10 mouse cellular contexts compared by ENCODE assay signal in genomic region chr14:13236929-13237328, GRCm38 (mm10). TPM values are rescaled to one million over a fixed set of nuclear protein-coding genes. Genes with fewer than 3 reads are reported as not detected.
A peak's percentile ranks its signal among the peaks of the same experiment; 100 is the strongest.
DNase-seq lines count a peak whose midpoint lies in the region; ATAC-seq and TF ChIP-seq lines count a peak whose summit lies in the region.
"Had no signal": no experiment of that assay in that cellular context is flagged by ENCODE, and none has a peak within 500 bp of the region (broad histone marks: within the 10 kb centered on the region; RNA-seq: fewer than 3 reads in every experiment).

No protein-coding gene starts in this region.

- intact Hi-C loops in gastrocnemius, postnatal 36 days (cut with DNase I): loop anchor here (5.0 kb wide), 1 partner anchor 660 kb away; no protein-coding TSS in a partner anchor

- H3K9ac ChIP-seq in stomach, postnatal 0 days (ENCODE audit: low read length): no peak overlapping the region

- no peak overlapping the region for H3K27ac ChIP-seq in stomach, postnatal 0 days (replicated peaks)

- ATAC-seq in stomach, postnatal 0 days (ENCODE audit: low FRiP score, low TSS enrichment): no peak

- H3K4me2 ChIP-seq in stomach, postnatal 0 days (replicated peaks; ENCODE audit: low read depth): no peak overlapping the region

- no peaks in the 10 kb centered on the region for H3K27me3 ChIP-seq in stomach, postnatal 0 days (ENCODE audit: control insufficient read depth, insufficient read depth, low read length)

- H3K36me3 ChIP-seq in stomach, postnatal 0 days (ENCODE audit: control insufficient read depth, insufficient read depth, low read length): no peaks in the 10 kb centered on the region

- no peaks in the 10 kb centered on the region for H3K4me1 ChIP-seq in stomach, postnatal 0 days (replicated peaks; ENCODE audit: control insufficient read depth, insufficient read depth)

- no peak for TF ChIP-seq POLR2A in brain, embryonic 14.5 days (IDR thresholded peaks at IDR 0.05; ENCODE audit: borderline replicate concordance, extremely low read depth, insufficient read depth, insufficient read length, poor library complexity, severe bottlenecking)

- 5% methylated on average over 1 of the region's 1 CpGs for WGBS in stomach, postnatal 0 days

- H3K9me3 ChIP-seq in stomach, postnatal 0 days (ENCODE audit: control insufficient read depth, low read length): no peaks in the 10 kb centered on the region

- peak; percentile 35; the same call in 1 of the 2 replicates for TF ChIP-seq CTCF in brain, embryonic 14.5 days (IDR thresholded peaks at IDR 0.05; ENCODE audit: borderline replicate concordance, extremely low read depth, insufficient read depth, insufficient read length)
- TF ChIP-seq CTCF in stomach, postnatal 0 days (IDR thresholded peaks at IDR 0.05; ENCODE audit: low read depth): peak; percentile 67

- peak; percentile 7 for DNase-seq in gastrocnemius, postnatal 10 days
- DNase-seq in gastrocnemius, postnatal 36 days: no peak
- peak; percentile 12 for DNase-seq in lung, postnatal 10 days
- DNase-seq in lung, postnatal 25 days (ENCODE audit: low spot score): no peak
- DNase-seq in brain, embryonic 14.5 days (ENCODE audit: low read depth): peak; percentile 58
- DNase-seq in forelimb bud, embryonic 11.5 days (ENCODE audit: low read depth, low spot score): peak; percentile 40
- DNase-seq in stomach, postnatal 0 days (ENCODE audit: low spot score): no peak
- no peak for DNase-seq in spleen, adult 18-20 months

- no peak overlapping the region for H3K4me3 ChIP-seq in stomach, postnatal 0 days (ENCODE audit: low read depth, low read length)
- H3K4me3 ChIP-seq: myocyte had no signal

- TF ChIP-seq EP300 in stomach, postnatal 0 days (optimal IDR thresholded peaks at IDR 0.05): no peak

RNA-seq across cellular contexts. Expression of gene Synpr, which starts 47.7 kb away (rescaled TPM):
- total RNA-seq in gastrocnemius, postnatal 10 days (2021): under 1 TPM; 0.23 to 0.45 TPM
- total RNA-seq in gastrocnemius, postnatal 36 days (2021): not detected
- polyA plus RNA-seq in brain, embryonic 14.5 days (2012; rRNA removed): 24.1 and 25.2 TPM in 2 replicates
- polyA plus RNA-seq in stomach, postnatal 0 days (2015; fragmentation: Nextera tagmentation; extraction: Ambion mirVana): 1.0 and 1.3 TPM in 2 replicates
- total RNA-seq: heart, postnatal 14 days had no signal

Comparison
In these comparisons a context has a peak if more than half of its experiments do, and no peak if none do; other contexts are left out.
1. DNase-seq: peak in gastrocnemius, postnatal 10 days (single experiment), lung, postnatal 10 days (single experiment), brain, embryonic 14.5 days (single experiment) and forelimb bud, embryonic 11.5 days (single experiment); none in gastrocnemius, postnatal 36 days (0 of 2), lung, postnatal 25 days (single experiment), stomach, postnatal 0 days (single experiment) and spleen, adult 18-20 months (0 of 2).